Mouse (Mus musculus): ENCODE results near the gene Cmtm8.

- TF ChIP-seq CTCF (IDR thresholded peaks at IDR 0.05; ENCODE audit: low read depth, low read length) (no peak), POLR2A (IDR thresholded peaks at IDR 0.05; ENCODE audit: insufficient read depth, low read length) (no peak)
Observed at GRCm38 (mm10) chr9:114818918-114819317, 25.0 kb downstream of the Cmtm8 start.
